Mouse (Mus musculus) left cerebral cortex, postnatal 36 days (tissue): ENCODE measurements around the gene Rybp. TPM values are rescaled to one million over a fixed set of nuclear protein-coding genes. Genes with fewer than 3 reads are reported as not detected.

ENCODE experiments used
- DNase-seq, 2 experiments: peaks; one replicate each; pipeline ENCODE4 v3.0.0; 2021 to 2022; ENCODE audit warnings: low spot score in 2 of 2, mixed read lengths in 1 of 2
- intact Hi-C: fragments of 180-260 bp; cut with DNase I; formaldehyde crosslinking; loops from one replicate; pipeline ENCODE4 v1.15.1; 2025
- total RNA-seq, 2 experiments: library from RNA; stranded (reverse); gene quantifications; 2 replicates each; pipeline ENCODE4 v1.2.3; 2021

The Rybp gene
- total RNA-seq, result 10 to 100 TPM; 53.7 to 54.9 TPM

- intact Hi-C loops, result loop anchor here (5.0 to 10.0 kb wide), 6 partner anchors 80 to 483 kb away; no protein-coding TSS in a partner anchor
Observed at GRCm38 (mm10) chr6:100287334-100288015, at the start of gene Rybp. Rybp (minus strand) TSS chr6:100287485.

GRCm38 (mm10) chr6:100336591-100337148 lies 49.4 kb upstream of the Rybp start:
- no peak for DNase-seq
- intact Hi-C loops, result no loop called here

More at GRCm38 (mm10) chr6:100287334-100288015, at the start of gene Rybp:
- DNase-seq, result peak; percentile 92 to 96

- no peak for DNase-seq
- intact Hi-C loops, result no loop called here
Observed at GRCm38 (mm10) chr6:100335506-100336144, 48.3 kb upstream of the Rybp start.

- no peak for DNase-seq
- intact Hi-C loops, result no loop called here
Observed at GRCm38 (mm10) chr6:100333745-100334144, 46.5 kb upstream of the Rybp start.

- no peak for DNase-seq
- intact Hi-C loops, result no loop called here
Observed at GRCm38 (mm10) chr6:100332479-100332878, 45.2 kb upstream of the Rybp start.

GRCm38 (mm10) chr6:100331582-100331981 lies 44.3 kb upstream of the Rybp start:
- intact Hi-C loops, result no loop called here
- DNase-seq, result no peak

- intact Hi-C loops, result no loop called here
- DNase-seq, result no peak
Observed at GRCm38 (mm10) chr6:100331055-100331454, 43.8 kb upstream of the Rybp start.

GRCm38 (mm10) chr6:100329542-100329941 lies 42.3 kb upstream of the Rybp start:
- intact Hi-C loops, result no loop called here
- DNase-seq, result no peak

GRCm38 (mm10) chr6:100327050-100327449 lies 39.8 kb upstream of the Rybp start:
- intact Hi-C loops, result no loop called here

GRCm38 (mm10) chr6:100323756-100324430 lies 36.6 kb upstream of the Rybp start:
- intact Hi-C loops, result loop anchor here (2.0 kb wide), 1 partner anchor 51 kb away; no protein-coding TSS in a partner anchor
- DNase-seq, result no peak

More at GRCm38 (mm10) chr6:100327050-100327449, 39.8 kb upstream of the Rybp start:
- peak; percentile 55 to 68 for DNase-seq

GRCm38 (mm10) chr6:100322561-100322960 lies 35.3 kb upstream of the Rybp start:
- DNase-seq, result no peak
- intact Hi-C loops, result no loop called here

- intact Hi-C loops, result no loop called here
- no peak for DNase-seq
Observed at GRCm38 (mm10) chr6:100322145-100322544, 34.9 kb upstream of the Rybp start.

- no peak for DNase-seq
- intact Hi-C loops, result no loop called here
Observed at GRCm38 (mm10) chr6:100314201-100314600, 26.9 kb upstream of the Rybp start.

- no peak for DNase-seq
- intact Hi-C loops, result no loop called here
Observed at GRCm38 (mm10) chr6:100311167-100311566, 23.9 kb upstream of the Rybp start.

- DNase-seq, result no peak
- intact Hi-C loops, result loop anchor here (10.0 kb wide), 1 partner anchor 210 kb away; no protein-coding TSS in a partner anchor
Observed at GRCm38 (mm10) chr6:100304831-100305230, 17.5 kb upstream of the Rybp start.

- DNase-seq, result no peak
Observed at GRCm38 (mm10) chr6:100301410-100302108, 14.3 kb upstream of the Rybp start.

GRCm38 (mm10) chr6:100300831-100301230 lies 13.5 kb upstream of the Rybp start:
- intact Hi-C loops, result loop anchor here (10.0 kb wide), 1 partner anchor 214 kb away; no protein-coding TSS in a partner anchor
- DNase-seq, result no peak

More at GRCm38 (mm10) chr6:100301410-100302108, 14.3 kb upstream of the Rybp start:
- intact Hi-C loops, result loop anchor here (10.0 kb wide), 1 partner anchor 213 kb away; no protein-coding TSS in a partner anchor

- intact Hi-C loops, result no loop called here
- DNase-seq, result no peak
Observed at GRCm38 (mm10) chr6:100298945-100299344, 11.7 kb upstream of the Rybp start.

- no peak for DNase-seq
- intact Hi-C loops, result no loop called here
Observed at GRCm38 (mm10) chr6:100297536-100297935, 10.3 kb upstream of the Rybp start.
